Mouse (Mus musculus) heart, adult 8-10 months (tissue): ENCODE results near the gene Xpo1. TPM values are rescaled to one million over a fixed set of nuclear protein-coding genes. Genes with fewer than 3 reads are reported as not detected.
"Not testable (repeated sequence)": the region's sequence is repeated elsewhere in the genome, so short reads cannot be mapped to it uniquely, and the experiment has no call there.

Experiments
- DNase-seq: peaks from one replicate; pipeline ENCODE4 v3.0.0; 2022; ENCODE audit warnings: low spot score
- total RNA-seq, 4 experiments: library from RNA; stranded (reverse); gene quantifications; 2 replicates each; pipeline ENCODE4 v1.2.4; 2022

Xpo1 gene
- 10 to 100 TPM; 30.0 to 41.3 (median 37.9) TPM for total RNA-seq

- peak; percentile 99 for DNase-seq
Observed at GRCm38 (mm10) chr11:23255427-23256193, at the start of gene Xpo1. TSS of gene Xpo1 (plus strand) at chr11:23256041.

- no peak for DNase-seq
Observed at GRCm38 (mm10) chr11:23209717-23210116, 46.1 kb upstream of the Xpo1 start.

- DNase-seq: peak; percentile 72
Observed at GRCm38 (mm10) chr11:23210590-23211510, 45.0 kb upstream of the Xpo1 start.

GRCm38 (mm10) chr11:23217430-23217829 is 38.4 kb upstream of the Xpo1 start:
- DNase-seq: peak; percentile 65

- DNase-seq: no peak
Observed at GRCm38 (mm10) chr11:23236015-23236414, 19.8 kb upstream of the Xpo1 start.

GRCm38 (mm10) chr11:23253931-23254330 is 1.9 kb upstream of the Xpo1 start:
- DNase-seq: no peak

- DNase-seq: no peak
Observed at GRCm38 (mm10) chr11:23254548-23254947, 1.3 kb upstream of the Xpo1 start.

GRCm38 (mm10) chr11:23255053-23255426 is 801 bp upstream of the Xpo1 start:
- DNase-seq: no peak

GRCm38 (mm10) chr11:23256194-23256802 is 457 bp downstream of the Xpo1 start:
- no peak for DNase-seq

GRCm38 (mm10) chr11:23256803-23257704 is 1.2 kb downstream of the Xpo1 start:
- peak; percentile 85 for DNase-seq

- DNase-seq: no peak
Observed at GRCm38 (mm10) chr11:23259073-23259472, 3.2 kb downstream of the Xpo1 start.

GRCm38 (mm10) chr11:23259481-23259880 is 3.6 kb downstream of the Xpo1 start:
- DNase-seq: no peak

GRCm38 (mm10) chr11:23260186-23260585 is 4.3 kb downstream of the Xpo1 start:
- no peak for DNase-seq

- no peak for DNase-seq
Observed at GRCm38 (mm10) chr11:23261490-23261889, 5.6 kb downstream of the Xpo1 start.

GRCm38 (mm10) chr11:23264949-23265348 is 9.1 kb downstream of the Xpo1 start:
- no peak for DNase-seq

GRCm38 (mm10) chr11:23271770-23272724 is 16.2 kb downstream of the Xpo1 start:
- peak; percentile 39 for DNase-seq

GRCm38 (mm10) chr11:23275780-23276179 is 19.9 kb downstream of the Xpo1 start:
- DNase-seq: no peak

GRCm38 (mm10) chr11:23284469-23284868 is 28.6 kb downstream of the Xpo1 start:
- DNase-seq: no peak

- DNase-seq: not testable (repeated sequence)
Observed at GRCm38 (mm10) chr11:23288866-23289265, 33.0 kb downstream of the Xpo1 start.

GRCm38 (mm10) chr11:23297379-23297778 is 41.5 kb downstream of the Xpo1 start:
- no peak for DNase-seq
